Mouse (Mus musculus): ENCODE measurements around the gene Ikzf5.

Ikzf5 gene

DNA sequence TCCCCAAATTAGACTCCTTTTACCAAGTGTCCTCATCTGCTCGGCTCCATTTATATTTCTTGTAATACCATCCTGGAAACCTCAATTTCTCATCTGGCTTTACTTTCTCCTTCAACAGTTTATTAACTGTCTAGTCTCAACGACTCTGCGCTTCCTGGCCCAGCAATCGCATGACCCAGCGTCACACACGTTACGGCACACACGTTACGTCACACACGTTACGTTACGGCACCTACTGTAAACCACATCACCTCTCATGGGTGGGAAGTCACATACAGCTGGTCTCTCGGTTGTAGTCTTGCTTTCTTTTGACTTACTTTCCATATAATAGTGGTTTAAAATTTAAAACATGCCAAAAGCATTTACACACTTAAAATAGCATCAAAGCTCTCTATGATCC is 54.2 kb downstream of the Ikzf5 start:
- DNase-seq (ENCODE audit: low read depth, low spot score), result no peak

DNA sequence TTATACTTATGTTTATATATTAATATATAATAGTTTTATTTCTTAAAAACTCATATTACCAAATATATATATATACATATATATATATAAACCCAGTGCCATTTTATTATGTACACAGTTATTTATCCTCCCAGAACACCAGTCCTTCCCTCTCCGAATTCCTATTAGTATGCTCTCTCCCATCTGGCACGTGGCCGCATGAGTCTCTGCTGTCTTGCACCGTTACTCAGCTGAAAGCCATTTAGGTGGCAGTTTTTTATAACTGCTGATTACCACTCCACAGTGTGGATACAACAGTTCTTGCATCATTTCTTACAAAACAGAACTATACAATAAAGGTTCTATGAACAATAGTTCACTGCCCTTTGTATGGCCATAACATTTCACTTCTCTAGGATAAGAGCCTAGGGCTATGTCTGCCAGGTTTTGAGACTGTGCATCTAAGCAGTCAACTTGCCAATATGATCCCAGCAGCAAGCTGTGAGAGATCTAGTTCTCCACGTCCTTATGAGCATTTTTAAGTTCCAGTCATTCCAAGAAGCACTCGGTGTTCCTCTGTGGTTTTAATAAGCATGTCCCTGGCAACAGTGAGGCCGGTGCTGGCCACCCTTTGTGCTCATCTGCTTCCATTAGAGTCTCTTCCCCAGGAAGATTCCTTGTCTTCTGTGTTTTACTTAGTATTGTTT is 64.3 kb downstream of the Ikzf5 start:
- DNase-seq (ENCODE audit: low read depth, low spot score), result no peak

Data from WW6 (cell line).